Mouse (Mus musculus) CH12.LX (cell line): ENCODE measurements at regions not wholly inside any gene's neighbourhood (a gene's known extent, or its start where the extent isn't known, plus 50 kb on each side); places are given as distances from the start of the nearest gene placed in this dataset.
"Not testable (repeated sequence)": the region's sequence is repeated elsewhere in the genome, so short reads cannot be mapped to it uniquely, and the experiment has no call there.

Source experiments
- DNase-seq: peaks from one replicate; pipeline ENCODE4 v3.0.0-alpha.2; 2013; ENCODE audit errors: extremely low read depth
- H3K27ac ChIP-seq: 2 replicates; pipeline ENCODE4 v1.5.1; 2012; ENCODE audit warnings: low read depth, mild to moderate bottlenecking, control low read depth, moderate library complexity; ENCODE audit not compliant: insufficient read depth
- H3K27me3 ChIP-seq: replicated peaks from 2 replicates; pipeline ENCODE3; 2012; ENCODE audit warnings: inconsistent platforms
- H3K36me3 ChIP-seq, 2 experiments: replicated peaks in 1 of 2; 2 replicates each; pipeline versions ENCODE3 to v1.6.1; 2012; ENCODE audit warnings: inconsistent platforms in 1 of 2, low read length in 1 of 2, mild to moderate bottlenecking in 1 of 2, mixed read lengths in 1 of 2, moderate library complexity in 1 of 2; ENCODE audit not compliant: control insufficient read depth in 1 of 2, insufficient read depth in 1 of 2
- H3K4me1 ChIP-seq, 2 experiments: 2 replicates each; pipeline ENCODE4 v1.6.1; 2012; ENCODE audit warnings: inconsistent platforms in 1 of 2, moderate library complexity in 1 of 2; ENCODE audit not compliant: insufficient read depth in 2 of 2, control insufficient read depth in 1 of 2
- H3K4me2 ChIP-seq: 2 replicates; pipeline ENCODE4 v1.6.1; 2012; ENCODE audit warnings: low read depth, mild to moderate bottlenecking, control low read depth; ENCODE audit not compliant: poor library complexity, insufficient read depth, severe bottlenecking
- H3K4me3 ChIP-seq, 3 experiments: fragments of 150-350 bp in 1 of 3; sonication (generic) in 1 of 3; replicated peaks in 1 of 3; 2 replicates each; pipeline versions ENCODE3 to v1.5.1; 2011 to 2012; ENCODE audit warnings: low read depth in 2 of 3, low read length in 2 of 3, mild to moderate bottlenecking in 2 of 3, moderate library complexity in 2 of 3, control low read depth in 1 of 3, improper control_type of control experiment in 1 of 3, inconsistent platforms in 1 of 3, mixed read lengths in 1 of 3; ENCODE audit not compliant: poor library complexity in 1 of 3
- H3K79me2 ChIP-seq: replicated peaks from 2 replicates; pipeline ENCODE4 v1.6.1; 2012; ENCODE audit warnings: mild to moderate bottlenecking, moderate library complexity; ENCODE audit not compliant: control insufficient read depth, poor library complexity, insufficient read depth, severe bottlenecking; ENCODE audit errors: extremely low read depth
- H3K9ac ChIP-seq: 2 replicates; pipeline ENCODE4 v1.6.1; 2012; ENCODE audit warnings: low read depth, mild to moderate bottlenecking, control low read depth, moderate library complexity; ENCODE audit not compliant: insufficient read depth
- H3K9me3 ChIP-seq: replicated peaks from 2 replicates; pipeline ENCODE3; 2012; ENCODE audit warnings: low read length, inconsistent platforms, mixed read lengths
- CHD1 ChIP-seq: IDR thresholded peaks from 2 replicates; pipeline ENCODE4 v1.6.1; 2012; ENCODE audit warnings: low read depth, low read length, improper control_type of control experiment, inconsistent platforms
- CTCF ChIP-seq, 2 experiments: IDR thresholded peaks in 1 of 2; conservative IDR thresholded peaks in 1 of 2; 2 replicates each; pipeline ENCODE4 v1.5.1; 2011 to 2012; ENCODE audit warnings: low read depth in 2 of 2, low read length in 2 of 2, improper control_type of control experiment in 1 of 2, inconsistent platforms in 1 of 2, mild to moderate bottlenecking in 1 of 2, moderate library complexity in 1 of 2
- ELF1 ChIP-seq: IDR thresholded peaks from 2 replicates; pipeline ENCODE4 v1.6.1; 2014; ENCODE audit warnings: low read depth, mild to moderate bottlenecking, inconsistent platforms, low read length, improper control_type of control experiment
- EP300 ChIP-seq: IDR thresholded peaks from 2 replicates; pipeline ENCODE4 v1.6.1; 2011; ENCODE audit warnings: low read length, improper control_type of control experiment
- GABPA ChIP-seq: IDR thresholded peaks from 2 replicates; pipeline ENCODE4 v1.6.1; 2012; ENCODE audit warnings: low read depth, low read length, improper control_type of control experiment, inconsistent platforms; ENCODE audit not compliant: insufficient replicate concordance
- HCFC1 ChIP-seq: IDR thresholded peaks from 2 replicates; pipeline ENCODE4 v1.6.1; 2012; ENCODE audit warnings: low read depth, mild to moderate bottlenecking, inconsistent platforms, low read length, improper control_type of control experiment
- IRF4 ChIP-seq: IDR thresholded peaks from 2 replicates; pipeline ENCODE4 v1.6.1; 2014; ENCODE audit warnings: low read depth, mild to moderate bottlenecking, inconsistent platforms, low read length, improper control_type of control experiment
- JUND ChIP-seq: conservative IDR thresholded peaks from 2 replicates; pipeline ENCODE4 v1.6.1; 2011; ENCODE audit warnings: low read depth, low read length, improper control_type of control experiment
- MAZ ChIP-seq: IDR thresholded peaks from 2 replicates; pipeline ENCODE4 v1.6.1; 2012; ENCODE audit warnings: low read depth, mild to moderate bottlenecking, inconsistent platforms, low read length, improper control_type of control experiment, moderate library complexity
- MEF2A ChIP-seq: IDR thresholded peaks from 2 replicates; pipeline ENCODE4 v1.6.1; 2014; ENCODE audit warnings: low read depth, mild to moderate bottlenecking, inconsistent platforms, low read length, improper control_type of control experiment, borderline replicate concordance
- MXI1 ChIP-seq: IDR thresholded peaks from 2 replicates; pipeline ENCODE4 v1.6.1; 2011; ENCODE audit warnings: mild to moderate bottlenecking, low read depth, low read length, improper control_type of control experiment
- MYC ChIP-seq: IDR thresholded peaks from 2 replicates; pipeline ENCODE4 v1.6.1; 2011; ENCODE audit warnings: low read depth, mild to moderate bottlenecking, improper control_type of control experiment, low read length
- POLR2AphosphoS2 ChIP-seq: IDR thresholded peaks from 2 replicates; pipeline ENCODE4 v1.6.1; 2011; ENCODE audit warnings: low read depth, low read length, improper control_type of control experiment
- SIN3A ChIP-seq: IDR thresholded peaks from 2 replicates; pipeline ENCODE4 v1.6.1; 2012; ENCODE audit warnings: low read length, improper control_type of control experiment, inconsistent platforms
- TBP ChIP-seq: conservative IDR thresholded peaks from 2 replicates; pipeline ENCODE4 v1.6.1; 2011; ENCODE audit warnings: low read depth, low read length, improper control_type of control experiment
- UBTF ChIP-seq: IDR thresholded peaks from 2 replicates; pipeline ENCODE4 v1.6.1; 2012; ENCODE audit warnings: low read depth, mild to moderate bottlenecking, inconsistent platforms, low read length, improper control_type of control experiment, moderate library complexity
- USF1 ChIP-seq: IDR thresholded peaks from 2 replicates; pipeline ENCODE4 v1.6.1; 2014; ENCODE audit warnings: low read depth, mild to moderate bottlenecking, inconsistent platforms, low read length, improper control_type of control experiment
- USF2 ChIP-seq: conservative IDR thresholded peaks from 2 replicates; pipeline ENCODE4 v1.6.1; 2011; ENCODE audit warnings: low read depth, low read length, improper control_type of control experiment
- ZC3H11A ChIP-seq: IDR thresholded peaks from 2 replicates; pipeline ENCODE4 v1.6.1; 2012; ENCODE audit warnings: low read depth, mild to moderate bottlenecking, inconsistent platforms, low read length, improper control_type of control experiment
- ZNF384 ChIP-seq: IDR thresholded peaks from 2 replicates; pipeline ENCODE4 v1.6.1; 2012; ENCODE audit warnings: low read depth, low read length, improper control_type of control experiment, inconsistent platforms
- dilution Hi-C: fragments of 300-500 bp; cut with MboI; formaldehyde crosslinking; loops from 2 replicates; pipeline ENCODE4 v1.14.3; 2020; ENCODE audit warnings: low sequenced_read_pairs; ENCODE audit not compliant: extremely low pct_unique_long_range_greater_than_20kb, extremely low pct_ligation_motif_present
- in situ Hi-C: fragments of 300-500 bp; cut with MboI; formaldehyde crosslinking; loops from 3 replicates; pipeline ENCODE4 v1.14.3; 2019; ENCODE audit warnings: low sequenced_read_pairs, low pct_ligation_motif_present, low pct_unique_long_range_greater_than_20kb, mixed read lengths

- Histone ChIP-seq H3K9ac (no peak overlapping the region), H3K36me3 (no peaks in the 10 kb centered on the region), H3K4me1 (no peaks in the 10 kb centered on the region), H3K79me2 (no peaks in the 10 kb centered on the region), H3K9me3 (no peaks in the 10 kb centered on the region), H3K4me2 (no peak overlapping the region), H3K27ac (no peak overlapping the region), H3K27me3 (no peaks in the 10 kb centered on the region), H3K4me3 (no peak overlapping the region)
- in situ Hi-C loops (no loop called here), dilution Hi-C loops (no loop called here)
- no peak for TF ChIP-seq ZNF384
- no peak for TF ChIP-seq POLR2AphosphoS2
- no peak for TF ChIP-seq MAZ
- no peak for TF ChIP-seq CHD1
- DNase-seq, result no peak
These were observed 259.0 kb upstream of the Col8a1 start for GRCm38 (mm10) chr16:58013557-58013956.

GRCm38 (mm10) chr16:58027525-58027924 is 273.0 kb upstream of the Col8a1 start:
- dilution Hi-C loops (no loop called here), in situ Hi-C loops (no loop called here)
- Histone ChIP-seq H3K36me3 (no peaks in the 10 kb centered on the region), H3K27ac (no peak overlapping the region), H3K4me2 (no peak overlapping the region), H3K79me2 (no peaks in the 10 kb centered on the region), H3K9ac (no peak overlapping the region), H3K27me3 (peaks cover 3% of the 10 kb centered on the region), H3K4me1 (no peaks in the 10 kb centered on the region), H3K4me3 (no peak overlapping the region), H3K9me3 (no peaks in the 10 kb centered on the region)
- no peak for DNase-seq
- TF ChIP-seq GABPA (no peak), MXI1 (no peak), EP300 (no peak), MEF2A (no peak), ELF1 (no peak), USF1 (no peak), JUND (no peak), UBTF (no peak), TBP (no peak), CTCF (conservative IDR thresholded peaks at IDR 0.05 in 1 of 2, IDR thresholded peaks at IDR 0.05 in 1 of 2; ENCODE audit: low read depth in 2 of 2, low read length in 2 of 2) (no peak), SIN3A (no peak), USF2 (no peak), MYC (no peak), IRF4 (no peak), ZC3H11A (no peak), HCFC1 (no peak)

- H3K36me3 ChIP-seq, H3K9me3 ChIP-seq, H3K9ac ChIP-seq, H3K4me1 ChIP-seq, dilution Hi-C loops, H3K4me2 ChIP-seq, DNase-seq, in situ Hi-C loops, H3K27me3 ChIP-seq, H3K4me3 ChIP-seq, H3K79me2 ChIP-seq, H3K27ac ChIP-seq: not testable (repeated sequence)
These were observed 274.0 kb upstream of the Col8a1 start for GRCm38 (mm10) chr16:58028541-58028940.
